Mouse (Mus musculus): ENCODE results near the gene Me1. TPM values are rescaled to one million over a fixed set of nuclear protein-coding genes. Genes with fewer than 3 reads are reported as not detected.

The Me1 gene
- total and polyA plus RNA-seq, 2 experiments from 2014 or later = 9.2 to 35.1 TPM

GRCm38 (mm10) chr9:86643497-86643896 lies 52.3 kb downstream of the Me1 start:
- ATAC-seq (ENCODE audit: insufficient read depth, low read depth) (no peak), DNase-seq (ENCODE audit: low spot score) (no peak)
- no peaks in the 10 kb centered on the region for H3K9me3 ChIP-seq (replicated peaks; ENCODE audit: control insufficient read depth, low read length)
- no peak overlapping the region for H3K4me2 ChIP-seq (ENCODE audit: low read depth, low read length)
- H3K4me1 ChIP-seq (ENCODE audit: control insufficient read depth, insufficient read depth) = no peaks in the 10 kb centered on the region
- H3K4me3 ChIP-seq (ENCODE audit: low read depth, low read length) = no peak overlapping the region
- WGBS = 94% methylated on average over 4 of the region's 4 CpGs
- TF ChIP-seq EP300 (IDR thresholded peaks at IDR 0.05; ENCODE audit: low read depth) (no peak), CTCF (IDR thresholded peaks at IDR 0.05; ENCODE audit: low read depth) (no peak)
- no peaks in the 10 kb centered on the region for H3K36me3 ChIP-seq (replicated peaks; ENCODE audit: control insufficient read depth, insufficient read depth, low read length)
- no peak overlapping the region for H3K27ac ChIP-seq (ENCODE audit: low read depth)
- H3K27me3 ChIP-seq (ENCODE audit: control insufficient read depth, insufficient read depth, low read length) = no peaks in the 10 kb centered on the region
- no peak overlapping the region for H3K9ac ChIP-seq (replicated peaks; ENCODE audit: low read depth, low read length)

- Histone ChIP-seq H3K4me2 (ENCODE audit: low read depth, low read length) (no peak overlapping the region), H3K27ac (ENCODE audit: low read depth) (no peak overlapping the region), H3K27me3 (ENCODE audit: control insufficient read depth, insufficient read depth, low read length) (no peaks in the 10 kb centered on the region), H3K4me1 (ENCODE audit: control insufficient read depth, insufficient read depth) (no peaks in the 10 kb centered on the region), H3K36me3 (replicated peaks; ENCODE audit: control insufficient read depth, insufficient read depth, low read length) (no peaks in the 10 kb centered on the region), H3K9ac (replicated peaks; ENCODE audit: low read depth, low read length) (no peak overlapping the region), H3K9me3 (replicated peaks; ENCODE audit: control insufficient read depth, low read length) (no peaks in the 10 kb centered on the region), H3K4me3 (ENCODE audit: low read depth, low read length) (no peak overlapping the region)
- DNase-seq (ENCODE audit: low spot score) (no peak), ATAC-seq (ENCODE audit: insufficient read depth, low read depth) (no peak; the same call in 1 of the 2 replicates)
- WGBS = 66% methylated on average over 6 of the region's 6 CpGs
- TF ChIP-seq CTCF (IDR thresholded peaks at IDR 0.05; ENCODE audit: low read depth) = 0 out of 2 replicates have a peak, but pooled peaks have one; percentile 7
- TF ChIP-seq EP300 (IDR thresholded peaks at IDR 0.05; ENCODE audit: low read depth) = no peak
Measured at GRCm38 (mm10) chr9:86638771-86639170, 57.0 kb downstream of the Me1 start.

GRCm38 (mm10) chr9:86631153-86631552 lies 64.6 kb downstream of the Me1 start:
- Histone ChIP-seq H3K4me3 (ENCODE audit: low read depth, low read length) (no peak overlapping the region), H3K9me3 (replicated peaks; ENCODE audit: control insufficient read depth, low read length) (no peaks in the 10 kb centered on the region), H3K36me3 (replicated peaks; ENCODE audit: control insufficient read depth, insufficient read depth, low read length) (no peaks in the 10 kb centered on the region), H3K27ac (ENCODE audit: low read depth) (peak overlapping the region; percentile 75), H3K4me1 (ENCODE audit: control insufficient read depth, insufficient read depth) (peaks cover 21% of the 10 kb centered on the region), H3K27me3 (ENCODE audit: control insufficient read depth, insufficient read depth, low read length) (no peaks in the 10 kb centered on the region), H3K4me2 (ENCODE audit: low read depth, low read length) (peak overlapping the region; percentile 49), H3K9ac (replicated peaks; ENCODE audit: low read depth, low read length) (no peak overlapping the region)
- 42% methylated on average over 7 of the region's 7 CpGs for WGBS
- TF ChIP-seq EP300 (IDR thresholded peaks at IDR 0.05; ENCODE audit: low read depth) (no peak), CTCF (IDR thresholded peaks at IDR 0.05; ENCODE audit: low read depth) (no peak)
- peak; percentile 64 for DNase-seq (ENCODE audit: low spot score)
- ATAC-seq (ENCODE audit: insufficient read depth, low read depth) = peak; percentile 64; the same call in 1 of the 2 replicates

GRCm38 (mm10) chr9:86630352-86630931 lies 65.3 kb downstream of the Me1 start:
- Histone ChIP-seq H3K9me3 (replicated peaks; ENCODE audit: control insufficient read depth, low read length) (no peaks in the 10 kb centered on the region), H3K27me3 (ENCODE audit: control insufficient read depth, insufficient read depth, low read length) (no peaks in the 10 kb centered on the region), H3K4me1 (ENCODE audit: control insufficient read depth, insufficient read depth) (peaks cover 23% of the 10 kb centered on the region), H3K36me3 (replicated peaks; ENCODE audit: control insufficient read depth, insufficient read depth, low read length) (no peaks in the 10 kb centered on the region), H3K9ac (replicated peaks; ENCODE audit: low read depth, low read length) (no peak overlapping the region), H3K4me2 (ENCODE audit: low read depth, low read length) (peak overlapping the region; percentile 20; the same call in 1 of the 2 replicates), H3K27ac (ENCODE audit: low read depth) (peak overlapping the region; percentile 86), H3K4me3 (ENCODE audit: low read depth, low read length) (no peak overlapping the region)
- TF ChIP-seq CTCF (IDR thresholded peaks at IDR 0.05; ENCODE audit: low read depth) = no peak
- no peak for TF ChIP-seq EP300 (IDR thresholded peaks at IDR 0.05; ENCODE audit: low read depth)
- WGBS = 38% methylated on average over 5 of the region's 5 CpGs
- DNase-seq (ENCODE audit: low spot score) (peak; percentile 78), ATAC-seq (ENCODE audit: insufficient read depth, low read depth) (peak; percentile 86)

GRCm38 (mm10) chr9:86629379-86629778 lies 66.4 kb downstream of the Me1 start:
- no peak for DNase-seq (ENCODE audit: low spot score)
- WGBS = 72% methylated on average over 6 of the region's 6 CpGs
- peaks cover 23% of the 10 kb centered on the region for H3K4me1 ChIP-seq (ENCODE audit: control insufficient read depth, insufficient read depth)
- no peak for TF ChIP-seq CTCF (IDR thresholded peaks at IDR 0.05; ENCODE audit: low read depth)
- no peak for TF ChIP-seq EP300 (IDR thresholded peaks at IDR 0.05; ENCODE audit: low read depth)
- H3K27ac ChIP-seq (ENCODE audit: low read depth) = peak overlapping the region; percentile 86
- no peak overlapping the region for H3K4me3 ChIP-seq (ENCODE audit: low read depth, low read length)
- no peak overlapping the region for H3K4me2 ChIP-seq (ENCODE audit: low read depth, low read length)
- ATAC-seq (ENCODE audit: insufficient read depth, low read depth) = no peak
- no peak overlapping the region for H3K9ac ChIP-seq (replicated peaks; ENCODE audit: low read depth, low read length)
- H3K36me3 ChIP-seq (replicated peaks; ENCODE audit: control insufficient read depth, insufficient read depth, low read length) = no peaks in the 10 kb centered on the region
- no peaks in the 10 kb centered on the region for H3K9me3 ChIP-seq (replicated peaks; ENCODE audit: control insufficient read depth, low read length)
- no peaks in the 10 kb centered on the region for H3K27me3 ChIP-seq (ENCODE audit: control insufficient read depth, insufficient read depth, low read length)
